Mouse (Mus musculus): ENCODE results near the gene S100a9. TPM values are rescaled to one million over a fixed set of nuclear protein-coding genes. Genes with fewer than 3 reads are reported as not detected.

The S100a9 gene
- polyA plus RNA-seq, 1 experiment from 2014 or later: 0.46 TPM

DNA sequence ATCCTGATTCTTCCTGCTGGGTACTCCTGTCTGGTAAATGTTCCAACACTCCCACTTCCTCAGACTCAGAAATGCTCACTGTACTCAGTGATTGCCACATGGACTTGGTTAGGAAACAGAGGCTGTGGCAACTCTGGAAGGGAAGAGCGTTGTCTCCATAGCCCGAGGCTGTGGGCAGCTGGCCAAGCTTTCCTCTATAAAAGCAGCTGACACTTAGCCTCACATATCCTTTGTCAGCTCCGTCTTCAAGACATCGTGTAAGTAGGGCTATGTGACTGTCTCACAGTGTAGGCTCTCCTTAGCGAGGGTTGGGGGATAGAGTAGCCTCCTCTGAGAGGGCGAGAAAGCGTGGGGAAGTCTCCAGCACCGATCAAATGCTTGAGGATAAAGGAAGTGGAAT is 26.7 kb downstream of the S100a9 start, which contains the start of gene S100a8:
Gene S100a8 (plus strand): TSS at position 133 of the 400 bp plus-strand sequence.
- Histone ChIP-seq H3K36me3 (ENCODE audit: control insufficient read depth, insufficient read depth, low read length) (no peaks in the 10 kb centered on the region), H3K4me1 (ENCODE audit: control insufficient read depth, insufficient read depth, low read length) (no peaks in the 10 kb centered on the region), H3K27me3 (ENCODE audit: control insufficient read depth, insufficient read depth, low read length) (no peaks in the 10 kb centered on the region), H3K4me3 (ENCODE audit: low read depth, low read length) (no peak within 1 kb of the TSS), H3K4me2 (ENCODE audit: low read depth, low read length) (no peak within 1 kb of the TSS), H3K27ac (ENCODE audit: low read depth, low read length) (no peak within 1 kb of the TSS), H3K9me3 (ENCODE audit: control insufficient read depth, low read length) (no peaks in the 10 kb centered on the region), H3K9ac (replicated peaks; ENCODE audit: low read depth, low read length) (no peak within 1 kb of the TSS)
- 72% methylated on average over 8 of the region's 8 CpGs for WGBS
- ATAC-seq (ENCODE audit: low read depth): no peak

DNA sequence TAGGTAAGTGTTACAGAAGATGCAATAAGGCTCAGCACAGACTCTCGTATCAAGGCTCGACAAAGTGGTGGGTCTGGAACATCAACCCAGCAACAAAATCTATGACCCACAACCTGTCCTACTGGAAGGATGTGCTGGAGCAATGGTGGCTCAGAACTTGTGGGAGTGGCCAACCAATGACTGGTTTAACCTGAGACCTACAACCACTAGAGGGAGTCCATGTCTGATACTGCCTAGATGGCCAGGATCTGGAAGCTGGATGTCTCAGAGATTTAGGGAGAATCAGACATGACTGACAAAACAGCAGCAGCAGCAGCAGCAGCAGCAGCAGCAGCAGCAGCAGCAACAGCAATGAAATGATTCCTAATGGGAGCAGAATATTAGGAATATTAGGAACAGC is 31.3 kb downstream of the S100a9 start:
- Histone ChIP-seq H3K27ac (ENCODE audit: low read depth, low read length) (no peak overlapping the region), H3K4me2 (ENCODE audit: low read depth, low read length) (no peak overlapping the region), H3K9ac (replicated peaks; ENCODE audit: low read depth, low read length) (no peak overlapping the region), H3K27me3 (ENCODE audit: control insufficient read depth, insufficient read depth, low read length) (no peaks in the 10 kb centered on the region), H3K36me3 (ENCODE audit: control insufficient read depth, insufficient read depth, low read length) (no peaks in the 10 kb centered on the region), H3K4me3 (ENCODE audit: low read depth, low read length) (no peak overlapping the region), H3K9me3 (ENCODE audit: control insufficient read depth, low read length) (no peaks in the 10 kb centered on the region), H3K4me1 (ENCODE audit: control insufficient read depth, insufficient read depth, low read length) (no peaks in the 10 kb centered on the region)
- no peak for ATAC-seq (ENCODE audit: low read depth)
- 92% methylated on average over 2 of the region's 2 CpGs for WGBS

DNA sequence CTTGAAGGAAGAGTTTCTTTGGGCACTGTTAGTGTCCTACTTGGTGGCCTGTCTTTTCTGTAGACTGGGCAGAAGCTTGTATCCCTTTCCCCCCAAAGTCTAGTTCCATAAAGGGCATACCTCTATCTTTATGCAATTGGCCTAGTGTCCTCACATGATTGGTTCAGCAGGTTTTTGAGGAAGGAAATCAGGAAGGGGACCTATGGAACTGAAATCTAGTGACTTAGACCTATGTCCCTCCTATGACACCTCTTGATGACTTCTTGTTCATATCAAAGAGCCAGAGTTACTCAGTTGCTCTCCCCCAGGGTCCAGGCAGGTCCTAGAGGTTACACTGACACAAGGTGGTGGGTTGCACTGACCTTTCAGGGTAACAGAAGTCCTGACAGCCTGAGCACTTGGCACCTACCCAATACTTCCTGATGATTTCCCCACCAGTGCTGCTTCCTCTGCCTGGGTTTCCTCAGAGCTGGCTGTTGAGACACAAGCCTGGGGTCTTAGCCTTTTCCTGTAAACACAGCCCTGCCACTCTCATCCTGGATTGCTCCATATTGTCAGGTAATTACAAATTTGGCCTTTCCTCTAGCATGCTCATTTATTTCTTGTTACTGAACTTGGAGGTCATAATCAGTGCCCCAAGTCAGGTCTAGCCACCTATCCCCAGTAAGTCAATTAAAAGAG is 36.0 kb downstream of the S100a9 start:
- H3K36me3 ChIP-seq (ENCODE audit: control insufficient read depth, insufficient read depth, low read length): no peaks in the 10 kb centered on the region
- no peaks in the 10 kb centered on the region for H3K27me3 ChIP-seq (ENCODE audit: control insufficient read depth, insufficient read depth, low read length)
- no peak overlapping the region for H3K4me2 ChIP-seq (ENCODE audit: low read depth, low read length)
- H3K4me3 ChIP-seq (ENCODE audit: low read depth, low read length): no peak overlapping the region
- no peaks in the 10 kb centered on the region for H3K9me3 ChIP-seq (ENCODE audit: control insufficient read depth, low read length)
- no peak overlapping the region for H3K27ac ChIP-seq (ENCODE audit: low read depth, low read length)
- H3K9ac ChIP-seq (replicated peaks; ENCODE audit: low read depth, low read length): no peak overlapping the region
- no peak for ATAC-seq (ENCODE audit: low read depth)
- no peaks in the 10 kb centered on the region for H3K4me1 ChIP-seq (ENCODE audit: control insufficient read depth, insufficient read depth, low read length)

DNA sequence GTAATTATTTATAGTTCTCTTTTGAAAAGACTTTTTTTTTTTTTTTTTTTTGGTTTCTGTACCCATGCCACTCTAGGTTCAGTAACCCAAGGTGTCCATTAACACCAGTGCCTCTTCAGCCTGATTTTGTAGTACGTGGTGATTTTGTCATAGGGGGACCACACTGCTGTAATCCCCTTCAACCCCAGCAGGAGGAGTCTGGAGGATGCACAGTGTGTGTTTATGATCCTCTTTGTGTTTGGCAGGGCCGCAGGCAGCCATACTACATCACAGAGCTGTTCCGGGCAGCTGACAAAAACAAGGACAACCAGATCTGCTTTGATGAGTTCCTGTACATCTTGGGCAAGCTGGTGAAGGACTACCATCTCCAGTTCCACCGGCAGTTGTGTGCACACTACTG is 38.1 kb downstream of the S100a9 start:
- H3K36me3 ChIP-seq (ENCODE audit: control insufficient read depth, insufficient read depth, low read length): no peaks in the 10 kb centered on the region
- H3K4me3 ChIP-seq (ENCODE audit: low read depth, low read length): no peak overlapping the region
- no peak for ATAC-seq (ENCODE audit: low read depth)
- WGBS: 71% methylated on average over 4 of the region's 4 CpGs
- no peaks in the 10 kb centered on the region for H3K4me1 ChIP-seq (ENCODE audit: control insufficient read depth, insufficient read depth, low read length)
- no peak overlapping the region for H3K9ac ChIP-seq (replicated peaks; ENCODE audit: low read depth, low read length)
- no peaks in the 10 kb centered on the region for H3K27me3 ChIP-seq (ENCODE audit: control insufficient read depth, insufficient read depth, low read length)
- no peak overlapping the region for H3K27ac ChIP-seq (ENCODE audit: low read depth, low read length)
- no peak overlapping the region for H3K4me2 ChIP-seq (ENCODE audit: low read depth, low read length)
- H3K9me3 ChIP-seq (ENCODE audit: control insufficient read depth, low read length): no peaks in the 10 kb centered on the region

DNA sequence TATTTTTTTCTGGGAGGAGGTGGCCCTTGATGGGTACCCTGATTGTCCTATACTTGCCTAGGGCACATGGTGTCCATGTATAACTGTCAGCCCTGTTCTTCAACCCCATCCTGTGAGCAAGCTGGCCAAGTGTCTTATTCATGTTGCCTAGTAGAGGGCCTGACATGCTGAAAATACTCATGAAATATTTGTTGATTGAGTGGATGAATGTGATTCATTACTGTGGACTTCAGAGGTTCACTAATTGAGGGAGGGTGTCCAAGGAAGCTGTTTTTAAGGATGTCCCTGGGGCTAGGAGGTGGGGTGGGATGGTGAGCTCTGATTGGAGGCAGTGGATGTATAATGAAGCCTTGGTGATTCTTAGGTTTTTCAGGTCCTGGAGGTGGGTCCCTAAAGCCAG is 41.8 kb downstream of the S100a9 start, which contains the start of gene S100a7a:
Gene S100a7a (plus strand): TSS at position 301 of the 400 bp plus-strand sequence.
- H3K4me3 ChIP-seq (ENCODE audit: low read depth, low read length): no peak within 1 kb of the TSS
- no peak within 1 kb of the TSS for H3K4me2 ChIP-seq (ENCODE audit: low read depth, low read length)
- no peaks in the 10 kb centered on the region for H3K9me3 ChIP-seq (ENCODE audit: control insufficient read depth, low read length)
- H3K4me1 ChIP-seq (ENCODE audit: control insufficient read depth, insufficient read depth, low read length): no peaks in the 10 kb centered on the region
- no peaks in the 10 kb centered on the region for H3K27me3 ChIP-seq (ENCODE audit: control insufficient read depth, insufficient read depth, low read length)
- no peak within 1 kb of the TSS for H3K27ac ChIP-seq (ENCODE audit: low read depth, low read length)
- no peak within 1 kb of the TSS for H3K9ac ChIP-seq (replicated peaks; ENCODE audit: low read depth, low read length)
- no peaks in the 10 kb centered on the region for H3K36me3 ChIP-seq (ENCODE audit: control insufficient read depth, insufficient read depth, low read length)
- no peak for ATAC-seq (ENCODE audit: low read depth)

DNA sequence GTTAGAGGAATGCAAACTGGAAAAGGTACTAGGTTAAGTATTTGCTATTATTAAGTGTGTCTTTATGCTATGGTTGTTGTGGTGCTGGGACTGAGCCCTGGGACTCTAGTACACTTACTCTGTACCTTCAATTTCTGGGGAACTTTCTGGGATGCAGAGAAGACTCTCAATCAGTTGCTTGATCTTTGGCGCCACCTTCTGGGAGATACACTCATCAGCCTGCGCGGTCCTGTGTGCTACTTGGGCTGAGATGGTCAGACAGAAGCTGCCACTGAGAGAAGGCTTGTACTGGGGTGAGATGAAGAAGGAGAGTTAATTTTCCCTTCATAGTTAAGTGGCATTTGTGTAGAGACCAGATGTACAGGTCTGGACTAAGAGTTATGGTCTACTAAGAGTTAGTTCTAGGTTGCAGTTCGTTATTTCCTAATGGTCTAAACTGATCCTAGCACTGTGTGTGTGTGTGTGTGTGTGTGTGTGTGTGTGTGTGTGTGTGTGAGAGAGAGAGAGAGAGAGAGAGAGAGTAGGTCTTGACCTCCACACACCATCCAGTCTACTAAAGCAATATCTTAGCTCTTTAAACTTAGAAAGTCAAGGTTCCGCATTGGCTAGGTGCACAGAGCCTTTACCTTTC is 42.5 kb downstream of the S100a9 start:
- peak; percentile 94 for ATAC-seq (ENCODE audit: low read depth)
- Histone ChIP-seq H3K27ac (ENCODE audit: low read depth, low read length) (no peak overlapping the region), H3K9ac (replicated peaks; ENCODE audit: low read depth, low read length) (no peak overlapping the region)

DNA sequence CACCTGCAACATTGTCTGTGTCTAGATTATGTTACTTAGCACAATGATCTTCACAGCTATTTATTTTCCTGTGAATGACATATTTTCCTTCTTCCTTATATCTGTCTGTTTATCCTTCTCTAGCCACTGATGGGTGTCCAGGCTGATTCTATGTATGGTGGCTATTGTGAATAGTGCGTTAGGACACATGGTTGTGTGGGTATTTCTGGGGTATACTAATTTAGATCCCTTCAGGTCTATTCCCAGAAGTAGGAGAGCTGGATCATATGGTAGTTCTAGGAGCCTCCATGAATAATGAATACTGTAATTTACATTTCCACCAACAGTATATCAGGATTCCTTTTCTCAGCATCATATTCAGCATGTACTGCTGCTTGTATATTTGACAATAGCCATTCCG is 45.7 kb downstream of the S100a9 start:
- no peak overlapping the region for H3K4me3 ChIP-seq (ENCODE audit: low read depth, low read length)
- H3K4me1 ChIP-seq (ENCODE audit: control insufficient read depth, insufficient read depth, low read length): no peaks in the 10 kb centered on the region
- WGBS: 92% methylated on average over 2 of the region's 2 CpGs
- H3K27me3 ChIP-seq (ENCODE audit: control insufficient read depth, insufficient read depth, low read length): no peaks in the 10 kb centered on the region
- no peaks in the 10 kb centered on the region for H3K36me3 ChIP-seq (ENCODE audit: control insufficient read depth, insufficient read depth, low read length)
- H3K9me3 ChIP-seq (ENCODE audit: control insufficient read depth, low read length): no peaks in the 10 kb centered on the region
- H3K27ac ChIP-seq (ENCODE audit: low read depth, low read length): no peak overlapping the region
- H3K9ac ChIP-seq (replicated peaks; ENCODE audit: low read depth, low read length): no peak overlapping the region
- no peak for ATAC-seq (ENCODE audit: low read depth)
- no peak overlapping the region for H3K4me2 ChIP-seq (ENCODE audit: low read depth, low read length)

More for the DNA sequence above, 42.5 kb downstream of the S100a9 start:
- Histone ChIP-seq H3K4me1 (ENCODE audit: control insufficient read depth, insufficient read depth, low read length) (no peaks in the 10 kb centered on the region), H3K27me3 (ENCODE audit: control insufficient read depth, insufficient read depth, low read length) (no peaks in the 10 kb centered on the region), H3K9me3 (ENCODE audit: control insufficient read depth, low read length) (no peaks in the 10 kb centered on the region), H3K4me2 (ENCODE audit: low read depth, low read length) (no peak overlapping the region), H3K4me3 (ENCODE audit: low read depth, low read length) (no peak overlapping the region), H3K36me3 (ENCODE audit: control insufficient read depth, insufficient read depth, low read length) (no peaks in the 10 kb centered on the region)
- 41% methylated on average over 5 of the region's 5 CpGs for WGBS

DNA sequence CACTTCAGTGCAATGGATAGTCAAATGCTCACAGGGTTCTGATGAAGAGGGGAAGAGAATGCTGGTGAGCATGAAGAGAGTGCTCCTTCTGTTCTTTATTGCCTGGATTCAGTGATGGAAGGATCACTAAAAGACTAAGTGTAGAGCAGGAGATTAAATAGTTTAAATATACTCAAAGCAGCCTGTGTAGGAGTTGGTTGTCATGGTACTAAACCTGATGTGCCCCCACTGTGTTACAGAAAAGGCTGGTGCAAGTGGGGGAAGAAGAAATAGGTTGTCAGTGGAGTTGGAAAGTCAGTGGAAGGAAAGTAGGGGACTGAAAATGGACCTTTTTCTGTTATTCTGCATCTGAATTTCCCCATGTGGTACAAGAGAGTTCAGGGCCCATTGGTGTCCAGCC is 46.5 kb downstream of the S100a9 start:
- H3K4me1 ChIP-seq (ENCODE audit: control insufficient read depth, insufficient read depth, low read length): no peaks in the 10 kb centered on the region
- no peak for ATAC-seq (ENCODE audit: low read depth)
- H3K4me2 ChIP-seq (ENCODE audit: low read depth, low read length): no peak overlapping the region
- no peaks in the 10 kb centered on the region for H3K36me3 ChIP-seq (ENCODE audit: control insufficient read depth, insufficient read depth, low read length)
- no peaks in the 10 kb centered on the region for H3K9me3 ChIP-seq (ENCODE audit: control insufficient read depth, low read length)
- no peak overlapping the region for H3K9ac ChIP-seq (replicated peaks; ENCODE audit: low read depth, low read length)
- H3K27me3 ChIP-seq (ENCODE audit: control insufficient read depth, insufficient read depth, low read length): no peaks in the 10 kb centered on the region
- H3K4me3 ChIP-seq (ENCODE audit: low read depth, low read length): no peak overlapping the region
- H3K27ac ChIP-seq (ENCODE audit: low read depth, low read length): no peak overlapping the region

DNA sequence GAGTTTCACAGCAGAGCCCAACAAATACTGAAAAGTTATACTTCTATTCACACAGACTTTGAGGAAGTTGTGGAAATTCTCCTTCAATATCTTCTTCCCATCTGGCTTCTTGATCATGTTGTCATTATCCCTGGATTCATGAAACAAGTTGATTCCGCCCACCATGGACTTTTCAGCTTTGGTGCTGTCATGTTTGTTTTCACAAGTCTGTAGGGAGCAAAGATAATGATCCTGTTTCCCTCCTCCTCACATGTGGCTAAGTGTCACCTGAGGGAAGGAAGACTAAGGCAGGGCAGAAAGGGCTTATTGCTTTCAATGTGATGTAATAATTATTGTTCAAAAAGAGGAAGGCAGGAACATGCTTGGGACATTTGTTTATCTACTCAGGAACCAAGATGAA is 48.2 kb downstream of the S100a9 start:
- Histone ChIP-seq H3K27ac (ENCODE audit: low read depth, low read length) (no peak overlapping the region), H3K27me3 (ENCODE audit: control insufficient read depth, insufficient read depth, low read length) (no peaks in the 10 kb centered on the region), H3K4me1 (ENCODE audit: control insufficient read depth, insufficient read depth, low read length) (no peaks in the 10 kb centered on the region), H3K9me3 (ENCODE audit: control insufficient read depth, low read length) (no peaks in the 10 kb centered on the region), H3K4me2 (ENCODE audit: low read depth, low read length) (no peak overlapping the region), H3K9ac (replicated peaks; ENCODE audit: low read depth, low read length) (no peak overlapping the region), H3K36me3 (ENCODE audit: control insufficient read depth, insufficient read depth, low read length) (no peaks in the 10 kb centered on the region), H3K4me3 (ENCODE audit: low read depth, low read length) (no peak overlapping the region)
- 90% methylated on average over 1 of the region's 1 CpGs for WGBS
- ATAC-seq (ENCODE audit: low read depth): no peak
